Mouse (Mus musculus) macrophage (primary cell): Measurements from ENCODE around the gene Ppp1r17. TPM values are rescaled to one million over a fixed set of nuclear protein-coding genes. Genes with fewer than 3 reads are reported as not detected.

Experiments used
- H3K27ac ChIP-seq: fragments of 350-480 bp; formaldehyde crosslinking; 2 replicates; pipeline ENCODE4 v1.9.0; 2021
- H3K36me3 ChIP-seq: fragments of 350-480 bp; formaldehyde crosslinking; 2 replicates; pipeline ENCODE4 v1.9.0; 2021; ENCODE audit errors: inconsistent target
- H3K4me3 ChIP-seq: fragments of 350-480 bp; formaldehyde crosslinking; 2 replicates; pipeline ENCODE4 v1.9.0; 2021; ENCODE audit errors: inconsistent target
- H3K79me2 ChIP-seq: fragments of 350-480 bp; formaldehyde crosslinking; 2 replicates; pipeline ENCODE4 v1.9.0; 2021; ENCODE audit errors: inconsistent target
- WGBS: methylation state at CpG from one replicate; pipeline ENCODE4 v1.1.7; 2026; ENCODE audit warnings: inconsistent platforms; ENCODE audit not compliant: missing documents; 5-methylcytosine and 5-hydroxymethylcytosine counted together
- polyA plus RNA-seq: library from polyadenylated mRNA; stranded (reverse); fragments of 250-400 nt; gene quantifications from 3 replicates; pipeline ENCODE4 v1.2.4, GENCODE M21; 2018; ENCODE audit warnings: inconsistent platforms
- total RNA-seq, 78 experiments: library from RNA; depleted of rRNA; stranded (reverse); fragments of 250-400 nt; gene quantifications; 1 replicate in 9 of 78; 2 replicates in 24 of 78; 3 replicates in 43 of 78; 4 replicates in 2 of 78; pipeline ENCODE4 v1.2.4; 2018; ENCODE audit warnings: inconsistent platforms in 56 of 78

Gene Ppp1r17
- not detected for total RNA-seq (2018; cell fraction: chromatin; rRNA removed)
- not detected for total RNA-seq (2018; cell fraction: cytosol; rRNA removed)
- total RNA-seq (2018; cell fraction: nucleus; rRNA removed): not detected
- not detected in 3 replicates for polyA plus RNA-seq

DNA sequence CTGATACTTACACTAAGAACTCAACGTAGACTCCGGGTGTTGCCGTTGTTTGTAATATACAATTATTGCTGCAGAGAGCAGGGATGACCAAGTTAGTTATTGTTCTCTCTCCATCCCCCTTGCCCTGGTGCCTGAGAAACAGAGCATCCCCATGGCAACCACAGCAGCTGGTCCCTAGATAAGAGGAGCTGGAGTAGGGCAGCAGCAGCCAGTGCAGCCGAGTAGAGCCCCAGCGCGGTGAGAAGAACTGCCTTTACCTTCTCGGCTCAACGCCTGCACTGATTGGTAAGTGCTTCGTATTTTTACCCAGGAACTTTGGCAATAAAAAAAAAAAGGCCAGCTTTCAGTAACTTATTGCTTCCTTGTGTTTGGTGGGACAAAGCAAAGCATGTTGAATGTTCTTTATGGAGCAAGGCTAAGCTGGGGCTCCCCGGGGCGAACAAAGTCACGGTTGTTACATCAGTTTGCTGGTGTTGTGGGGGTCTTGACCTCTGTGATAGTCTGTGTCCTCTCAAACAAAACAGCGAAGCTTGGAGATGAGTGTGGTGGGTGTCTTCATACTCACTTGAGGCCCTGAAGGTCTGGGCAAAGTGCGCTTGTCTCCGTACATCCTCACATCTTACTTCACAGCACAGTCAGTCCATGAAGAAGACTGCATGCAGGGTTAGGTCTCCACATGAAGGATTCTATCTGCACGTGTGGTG is at the start of gene Ppp1r17:
Gene Ppp1r17 (plus strand): TSS at position 207 of the 704 bp plus-strand sequence.
- no peaks in the 10 kb centered on the region for H3K79me2 ChIP-seq
- WGBS: 79% methylated on average over 16 of the region's 16 CpGs
- no peak within 1 kb of the TSS for H3K27ac ChIP-seq
- H3K4me3 ChIP-seq: no peak within 1 kb of the TSS
- no peaks in the 10 kb centered on the region for H3K36me3 ChIP-seq

DNA sequence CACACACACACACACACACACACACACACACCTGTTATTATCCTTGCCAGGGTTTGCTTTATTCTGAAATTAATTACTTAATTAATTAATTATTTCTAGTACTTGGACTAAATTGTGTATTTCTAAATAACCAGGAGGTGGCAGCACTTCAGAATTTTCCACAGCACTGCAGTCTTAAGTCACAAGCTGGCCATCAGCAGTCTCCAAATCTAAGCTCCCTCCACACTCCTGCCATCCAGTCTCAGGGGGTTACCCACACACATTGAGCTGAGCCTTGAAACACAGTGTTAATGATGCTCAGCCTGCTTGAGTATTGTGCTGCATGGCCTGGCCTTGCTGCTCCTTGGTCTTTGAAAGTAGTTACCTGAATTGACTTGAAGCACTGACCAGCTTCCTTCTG is 44.3 kb upstream of the Ppp1r17 start:
- Histone ChIP-seq H3K79me2 (no peaks in the 10 kb centered on the region), H3K36me3 (no peaks in the 10 kb centered on the region), H3K27ac (no peak overlapping the region), H3K4me3 (no peak overlapping the region)

DNA sequence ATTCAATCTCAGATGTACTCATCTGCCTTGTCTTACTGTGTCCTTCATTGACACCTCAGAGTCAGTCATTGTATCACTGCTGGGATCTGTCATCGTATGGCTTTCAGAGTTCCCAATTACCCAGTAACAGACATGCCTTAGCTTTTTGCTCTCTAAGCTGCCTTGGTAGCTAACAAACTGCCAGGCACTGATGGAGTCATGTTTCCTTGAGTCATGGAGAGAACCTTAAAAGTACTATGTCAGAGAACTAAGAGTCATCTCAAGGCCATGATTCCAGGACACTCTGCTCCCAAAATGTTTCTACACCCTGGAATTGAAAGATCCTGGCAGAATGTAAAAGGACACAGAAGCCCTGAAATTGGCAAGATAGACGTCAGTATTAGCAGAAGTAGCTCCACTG is 37.5 kb upstream of the Ppp1r17 start:
- no peaks in the 10 kb centered on the region for H3K79me2 ChIP-seq
- no peaks in the 10 kb centered on the region for H3K36me3 ChIP-seq
- 78% methylated on average over 2 of the region's 2 CpGs for WGBS
- H3K27ac ChIP-seq: no peak overlapping the region
- no peak overlapping the region for H3K4me3 ChIP-seq

DNA sequence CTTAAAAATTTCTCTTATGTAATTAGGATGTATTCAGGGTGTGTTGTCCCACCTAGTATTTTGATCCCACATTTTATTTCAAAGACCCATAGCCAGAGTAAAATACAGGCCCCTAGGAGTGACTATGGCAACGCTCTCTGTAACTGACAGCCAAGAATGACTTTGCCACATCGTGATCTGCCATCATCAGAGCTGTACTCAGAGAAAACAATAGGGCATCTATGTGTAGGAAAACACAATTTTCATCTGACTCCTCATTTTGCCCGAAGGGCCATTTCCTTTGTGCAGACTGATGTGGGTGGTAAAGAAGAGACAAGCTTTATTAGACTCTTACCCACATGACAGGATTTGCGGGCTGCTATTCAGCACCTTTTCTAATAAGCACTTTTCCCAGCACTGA is 8.6 kb upstream of the Ppp1r17 start:
- no peaks in the 10 kb centered on the region for H3K79me2 ChIP-seq
- no peak overlapping the region for H3K27ac ChIP-seq
- WGBS: 84% methylated on average over 4 of the region's 4 CpGs
- H3K4me3 ChIP-seq: no peak overlapping the region
- H3K36me3 ChIP-seq: no peaks in the 10 kb centered on the region

DNA sequence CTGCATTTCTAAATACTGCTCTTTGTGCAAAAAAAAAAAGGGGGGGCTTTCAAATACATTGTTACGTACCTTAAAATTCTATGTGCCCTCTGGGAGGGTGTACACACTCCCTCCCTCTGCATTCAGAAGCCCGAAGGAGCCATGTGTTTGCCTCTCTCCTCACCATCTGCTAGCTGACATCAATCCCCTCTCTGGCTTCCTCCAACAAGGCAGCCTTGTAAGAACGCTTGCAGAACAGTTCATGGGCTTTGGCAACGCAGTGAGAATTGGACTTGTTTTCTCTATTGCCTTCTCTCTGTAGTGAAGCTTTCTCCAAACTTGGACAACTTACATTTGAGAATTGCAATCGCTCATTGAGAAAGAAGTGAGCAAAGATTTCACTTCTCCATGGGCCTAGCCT is 4.9 kb upstream of the Ppp1r17 start:
- Histone ChIP-seq H3K27ac (no peak overlapping the region), H3K79me2 (no peaks in the 10 kb centered on the region), H3K36me3 (no peaks in the 10 kb centered on the region), H3K4me3 (no peak overlapping the region)
- 83% methylated on average over 5 of the region's 5 CpGs for WGBS

DNA sequence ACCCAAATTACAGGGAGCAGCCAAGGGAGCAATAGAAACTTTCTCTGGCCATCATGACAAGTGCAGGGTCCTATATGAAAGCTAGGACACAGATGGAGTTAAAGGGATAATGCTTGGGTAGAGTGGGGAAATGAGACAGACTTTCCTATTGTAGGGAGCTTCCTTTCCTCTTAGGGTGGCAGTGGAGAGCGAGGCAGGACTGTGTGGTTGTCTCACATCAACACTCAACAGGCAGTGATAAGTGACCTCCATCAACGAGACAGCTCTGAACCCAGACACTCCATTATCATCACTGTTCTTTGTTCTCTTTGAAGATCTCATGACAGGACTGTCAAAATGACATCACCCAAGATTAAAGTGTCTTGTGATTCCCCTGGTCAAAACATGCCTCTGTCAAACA is 2.3 kb downstream of the Ppp1r17 start:
- H3K4me3 ChIP-seq: no peak overlapping the region
- H3K27ac ChIP-seq: no peak overlapping the region
- H3K36me3 ChIP-seq: no peaks in the 10 kb centered on the region
- H3K79me2 ChIP-seq: no peaks in the 10 kb centered on the region
- WGBS: 54% methylated on average over 2 of the region's 2 CpGs

DNA sequence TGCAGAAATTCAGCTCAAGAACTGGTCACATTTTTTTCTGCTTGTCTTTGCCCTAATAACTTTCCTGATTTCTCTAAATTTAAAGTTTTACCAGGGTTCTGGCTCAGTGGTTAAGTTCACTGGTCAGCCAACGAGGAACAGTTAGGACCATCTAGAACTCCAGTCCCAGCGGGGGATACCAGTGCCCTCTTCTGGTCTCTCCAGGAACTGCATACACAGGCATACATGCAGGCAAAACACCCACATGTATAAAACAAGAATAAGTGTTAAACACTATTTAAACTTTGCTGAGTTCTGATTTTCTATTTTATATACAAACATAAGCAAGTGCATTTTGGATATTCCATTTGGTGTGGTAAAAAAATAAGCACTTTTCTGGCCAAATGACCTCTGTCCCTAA is 8.2 kb downstream of the Ppp1r17 start:
- Histone ChIP-seq H3K79me2 (no peaks in the 10 kb centered on the region), H3K27ac (no peak overlapping the region), H3K36me3 (no peaks in the 10 kb centered on the region), H3K4me3 (no peak overlapping the region)
- WGBS: 74% methylated on average over 2 of the region's 2 CpGs

DNA sequence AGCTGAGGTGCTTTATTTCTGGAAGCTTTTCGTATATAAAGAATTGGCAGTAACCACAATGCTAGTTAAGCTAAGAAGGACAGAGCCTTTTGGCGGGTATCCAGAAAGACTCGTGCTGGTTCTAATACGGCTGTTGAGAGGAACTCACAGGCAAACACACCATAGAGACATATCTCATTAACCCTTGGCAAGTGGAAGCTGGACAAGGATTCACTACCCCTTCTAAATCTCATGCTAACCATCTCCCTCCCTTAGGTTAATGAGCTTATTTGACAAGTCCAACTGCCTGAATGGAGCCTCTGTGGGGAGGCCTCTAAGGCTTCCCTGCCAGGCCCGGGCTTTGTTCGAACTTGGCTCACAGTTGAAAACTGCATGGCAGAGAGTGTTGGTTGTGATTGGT is 10.0 kb downstream of the Ppp1r17 start:
- Histone ChIP-seq H3K79me2 (no peaks in the 10 kb centered on the region), H3K27ac (no peak overlapping the region), H3K4me3 (no peak overlapping the region), H3K36me3 (no peaks in the 10 kb centered on the region)
- 47% methylated on average over 6 of the region's 6 CpGs for WGBS

DNA sequence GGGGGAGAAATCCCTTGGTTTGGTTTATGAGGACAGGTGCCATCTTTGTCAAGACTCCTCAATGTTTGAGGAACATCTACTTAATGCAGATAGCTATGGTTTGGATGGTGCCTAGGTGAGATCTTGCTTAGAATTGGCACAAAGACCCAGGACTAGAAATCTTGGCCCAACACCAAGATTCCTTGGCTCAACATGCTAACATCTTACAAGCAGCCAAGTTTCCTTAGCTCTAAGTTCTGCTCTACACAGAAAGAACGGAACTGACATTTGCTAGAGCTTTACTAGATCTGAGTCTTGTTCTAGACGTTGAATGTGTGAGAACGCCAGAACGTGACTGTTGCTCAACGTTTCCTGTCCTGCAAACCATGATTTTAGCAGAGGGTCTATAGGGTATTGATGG is 10.7 kb downstream of the Ppp1r17 start:
- H3K36me3 ChIP-seq: no peaks in the 10 kb centered on the region
- H3K27ac ChIP-seq: no peak overlapping the region
- H3K79me2 ChIP-seq: no peaks in the 10 kb centered on the region
- WGBS: 84% methylated on average over 5 of the region's 5 CpGs
- H3K4me3 ChIP-seq: no peak overlapping the region

DNA sequence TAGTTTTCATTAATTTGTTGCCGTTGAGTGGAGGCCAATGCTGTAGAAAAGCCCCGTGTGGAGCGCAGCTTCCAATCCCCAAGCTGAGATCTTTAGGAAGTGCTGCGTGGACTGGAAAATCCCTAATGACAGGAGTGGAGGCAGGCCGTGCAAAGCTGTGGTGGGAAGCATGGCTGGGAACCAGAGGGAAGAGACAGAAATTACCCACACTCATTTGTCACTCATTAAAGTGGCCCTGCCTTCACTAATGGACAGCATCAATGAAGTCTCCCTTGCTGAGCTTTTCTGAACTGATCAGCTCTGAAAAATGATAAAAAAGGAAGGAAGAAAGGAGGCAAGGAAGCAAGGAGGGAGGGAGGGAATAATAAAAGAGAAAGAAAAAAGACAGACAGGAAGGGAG is 12.7 kb downstream of the Ppp1r17 start:
- H3K27ac ChIP-seq: no peak overlapping the region
- no peaks in the 10 kb centered on the region for H3K36me3 ChIP-seq
- WGBS: 72% methylated on average over 5 of the region's 5 CpGs
- H3K4me3 ChIP-seq: no peak overlapping the region
- no peaks in the 10 kb centered on the region for H3K79me2 ChIP-seq

DNA sequence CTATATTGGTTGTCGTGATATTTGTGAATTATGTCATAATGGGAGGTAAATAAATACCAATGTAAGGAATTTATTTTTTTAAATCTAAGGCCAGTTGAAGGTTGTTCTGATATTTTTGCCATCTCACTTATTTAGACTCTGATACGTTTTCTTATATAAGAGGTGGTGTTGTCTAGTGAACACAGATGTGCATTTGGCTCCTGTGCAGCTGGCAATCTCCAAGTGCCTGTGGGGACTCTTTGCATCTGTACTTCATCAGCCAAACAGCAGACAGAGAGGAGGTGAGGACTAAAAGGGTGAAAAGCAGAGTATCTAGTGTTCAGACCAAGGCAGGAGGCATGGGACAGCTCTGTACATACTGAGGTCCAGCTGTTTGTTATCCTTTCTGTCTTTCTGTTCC is 14.9 kb downstream of the Ppp1r17 start:
- Histone ChIP-seq H3K4me3 (no peak overlapping the region), H3K36me3 (no peaks in the 10 kb centered on the region), H3K27ac (no peak overlapping the region), H3K79me2 (no peaks in the 10 kb centered on the region)
- WGBS: 76% methylated on average over 2 of the region's 2 CpGs

DNA sequence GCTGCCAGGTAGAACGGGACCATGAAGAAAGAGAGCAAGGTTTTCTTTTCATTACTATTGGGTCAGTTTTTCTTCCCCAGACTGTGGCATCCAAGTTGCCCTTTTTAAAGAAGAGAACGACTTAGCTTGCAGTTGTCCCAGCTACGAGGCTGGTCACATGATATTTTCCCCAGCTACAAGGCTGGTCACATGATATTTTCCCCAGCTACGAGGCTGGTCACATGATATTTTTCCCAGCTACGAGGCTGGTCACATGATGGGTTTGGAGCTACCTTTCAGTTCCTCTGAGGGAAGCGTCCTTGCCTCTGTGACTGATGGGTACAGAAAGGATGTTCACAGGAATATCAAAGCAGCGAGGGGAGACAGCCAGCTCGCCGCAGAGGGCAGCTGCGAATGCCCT is 17.8 kb downstream of the Ppp1r17 start:
- H3K36me3 ChIP-seq: no peaks in the 10 kb centered on the region
- H3K4me3 ChIP-seq: no peak overlapping the region
- no peak overlapping the region for H3K27ac ChIP-seq
- no peaks in the 10 kb centered on the region for H3K79me2 ChIP-seq
- WGBS: 80% methylated on average over 10 of the region's 10 CpGs

DNA sequence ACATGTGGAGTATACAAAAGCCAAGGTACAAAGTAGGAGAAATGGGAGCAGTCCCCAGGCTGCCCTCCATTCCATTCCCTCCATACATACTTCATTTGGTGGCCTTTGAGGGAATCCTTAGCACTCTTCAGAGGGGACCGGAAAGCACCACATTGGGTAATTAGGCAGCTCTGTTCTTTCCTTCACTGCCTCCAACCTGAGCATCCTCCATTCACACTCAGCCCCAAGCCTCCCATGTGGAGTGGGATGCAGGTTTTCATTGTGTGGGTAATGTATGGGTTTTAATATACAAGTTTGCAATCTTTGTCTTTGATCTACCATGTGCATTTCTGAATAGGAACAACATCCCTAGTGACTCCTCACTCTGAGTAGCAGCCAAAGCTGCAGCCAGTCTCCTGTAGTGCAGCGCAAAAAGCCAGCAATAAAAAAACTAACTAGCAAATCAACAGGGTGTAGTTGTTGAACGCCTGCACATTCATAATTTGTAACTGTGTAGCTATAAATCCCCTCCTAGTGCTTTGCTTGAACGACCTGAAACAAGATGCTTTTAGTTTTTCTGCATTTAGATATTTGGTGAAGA is 22.3 kb downstream of the Ppp1r17 start:
- no peaks in the 10 kb centered on the region for H3K36me3 ChIP-seq
- H3K27ac ChIP-seq: no peak overlapping the region
- 74% methylated on average over 4 of the region's 4 CpGs for WGBS
- no peak overlapping the region for H3K4me3 ChIP-seq
- no peaks in the 10 kb centered on the region for H3K79me2 ChIP-seq

DNA sequence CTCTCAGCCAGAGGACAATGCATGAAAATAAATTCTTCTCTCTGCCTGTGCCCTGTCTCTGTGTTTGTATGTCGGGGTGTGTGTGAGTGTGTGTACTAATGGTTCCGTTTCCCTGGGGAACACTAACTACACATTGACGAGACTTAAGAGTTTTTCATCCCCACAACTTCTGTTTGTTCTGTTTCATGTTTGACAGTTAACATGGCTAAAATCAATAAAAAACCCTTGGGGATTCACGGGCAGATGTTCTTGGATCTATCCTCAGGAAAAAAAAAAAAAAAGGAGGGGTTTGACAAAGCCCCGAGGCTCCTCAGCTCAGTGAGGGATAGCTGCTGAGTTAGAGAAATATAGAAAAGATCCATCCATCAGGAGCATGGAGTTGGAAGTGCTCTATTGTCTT is 27.0 kb downstream of the Ppp1r17 start:
- Histone ChIP-seq H3K4me3 (no peak overlapping the region), H3K79me2 (no peaks in the 10 kb centered on the region), H3K36me3 (no peaks in the 10 kb centered on the region), H3K27ac (no peak overlapping the region)
- 83% methylated on average over 5 of the region's 5 CpGs for WGBS

DNA sequence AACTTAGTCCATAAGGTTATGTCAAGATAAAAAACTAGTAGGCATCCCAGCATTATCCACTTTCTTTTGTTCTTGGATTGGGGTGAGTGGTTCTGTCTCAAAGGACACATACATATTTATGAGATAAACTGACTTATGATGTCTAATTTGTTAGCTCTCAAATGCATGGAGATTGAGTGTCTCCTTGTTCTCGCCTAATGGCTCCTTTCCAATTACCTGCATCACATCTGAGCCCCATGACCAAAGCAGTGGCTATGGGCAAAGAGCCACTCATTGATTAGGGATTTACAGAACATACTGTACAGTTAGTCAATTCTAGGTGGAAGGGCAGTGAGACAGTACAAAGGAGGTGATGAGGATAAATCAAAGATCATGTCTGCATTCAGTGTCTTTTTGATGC is 27.4 kb downstream of the Ppp1r17 start:
- WGBS: 60% methylated on average over 1 of the region's 1 CpGs

DNA sequence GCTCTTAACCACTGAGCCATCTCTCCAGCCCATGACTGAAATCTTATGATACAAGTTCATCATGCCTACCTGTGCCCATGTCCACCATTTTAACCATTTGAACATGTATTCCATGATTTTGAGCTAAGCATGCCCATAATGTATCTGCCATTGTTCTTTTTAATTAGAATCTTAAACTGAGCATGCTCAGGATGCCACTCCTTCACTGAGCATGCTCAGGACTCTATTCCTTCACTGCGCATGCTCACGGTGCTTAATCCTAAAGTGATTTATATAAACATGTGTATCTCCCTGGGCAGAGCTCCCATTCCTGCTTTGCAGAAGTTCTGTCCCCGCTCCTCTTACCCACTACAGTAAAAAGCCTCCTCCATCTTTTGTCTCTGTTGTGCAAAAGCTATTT is 31.3 kb downstream of the Ppp1r17 start:
- no peaks in the 10 kb centered on the region for H3K79me2 ChIP-seq
- no peak overlapping the region for H3K4me3 ChIP-seq
- H3K36me3 ChIP-seq: no peaks in the 10 kb centered on the region
- H3K27ac ChIP-seq: no peak overlapping the region
- WGBS: 91% methylated on average over 3 of the region's 3 CpGs

More for the DNA sequence above, 27.4 kb downstream of the Ppp1r17 start:
- no peaks in the 10 kb centered on the region for H3K36me3 ChIP-seq
- no peak overlapping the region for H3K4me3 ChIP-seq
- H3K79me2 ChIP-seq: no peaks in the 10 kb centered on the region
- no peak overlapping the region for H3K27ac ChIP-seq
